Mouse (Mus musculus): ENCODE data around the gene Vipas39. TPM values are rescaled to one million over a fixed set of nuclear protein-coding genes. Genes with fewer than 3 reads are reported as not detected.
A peak's percentile ranks its signal among the peaks of the same experiment; 100 is the strongest.
"Not testable (repeated sequence)": the region's sequence is repeated elsewhere in the genome, so short reads cannot be mapped to it uniquely, and the experiment has no call there.

Vipas39 gene
- polyA plus RNA-seq, 1 experiment, result 37.7 TPM

DNA sequence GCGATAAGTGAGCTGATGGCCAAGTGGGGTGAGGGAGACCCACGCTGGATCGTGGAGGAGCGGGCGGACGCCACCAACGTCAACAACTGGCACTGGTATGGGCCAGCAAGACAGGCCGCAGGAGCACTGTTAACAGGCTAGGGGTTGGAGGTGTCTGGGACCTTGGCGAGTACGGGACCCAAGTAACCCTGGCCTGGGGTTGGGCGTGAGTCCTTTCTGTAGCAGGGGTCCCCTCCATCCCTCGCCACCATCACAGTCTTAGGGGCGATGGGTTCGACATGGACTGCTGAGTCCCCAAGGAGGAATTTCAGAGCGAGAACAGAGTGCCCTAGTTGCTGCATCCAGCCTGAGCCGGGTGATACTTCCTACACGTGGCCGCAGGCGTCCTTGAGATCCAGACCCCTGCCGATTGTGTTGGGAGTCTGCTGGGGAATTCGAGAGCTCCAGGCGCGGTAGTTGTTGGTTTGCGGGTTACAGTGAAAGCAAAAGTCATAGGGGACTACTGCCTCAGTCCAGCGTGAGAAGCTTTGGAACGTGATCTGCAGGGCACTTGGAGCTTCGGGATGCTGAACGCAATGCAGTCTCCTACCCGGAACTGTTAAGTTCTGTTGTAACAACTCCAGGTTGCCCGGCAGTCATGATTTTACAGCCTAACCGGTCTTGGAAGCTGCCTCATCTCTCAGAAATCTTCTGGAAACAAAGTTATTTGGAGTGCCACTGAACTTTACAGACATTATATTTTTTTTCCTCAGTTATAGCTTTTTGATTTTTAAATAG is 959 bp upstream of the Vipas39 start:
- no peak for DNase-seq (ENCODE audit: low spot score)

DNA sequence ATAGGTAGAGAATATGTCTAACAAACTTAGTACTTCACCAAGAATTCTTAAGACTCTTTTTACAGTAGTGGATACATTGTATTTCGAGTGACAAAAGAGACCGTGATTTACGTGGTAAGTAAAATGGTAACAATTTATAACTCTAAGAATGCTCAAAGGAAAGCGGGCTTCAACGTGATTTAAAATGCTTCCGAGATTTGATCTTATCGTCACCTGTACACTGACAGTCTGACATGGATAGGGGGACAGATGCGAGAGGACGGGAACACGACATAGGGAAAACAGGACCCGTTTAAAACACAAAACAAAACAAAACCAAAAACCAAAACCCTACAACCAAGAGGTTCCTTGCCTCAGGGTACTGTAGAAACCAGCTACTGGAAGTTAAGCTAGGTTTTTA is 612 bp downstream of the Vipas39 start:
- no peak for DNase-seq (ENCODE audit: low spot score)

DNA sequence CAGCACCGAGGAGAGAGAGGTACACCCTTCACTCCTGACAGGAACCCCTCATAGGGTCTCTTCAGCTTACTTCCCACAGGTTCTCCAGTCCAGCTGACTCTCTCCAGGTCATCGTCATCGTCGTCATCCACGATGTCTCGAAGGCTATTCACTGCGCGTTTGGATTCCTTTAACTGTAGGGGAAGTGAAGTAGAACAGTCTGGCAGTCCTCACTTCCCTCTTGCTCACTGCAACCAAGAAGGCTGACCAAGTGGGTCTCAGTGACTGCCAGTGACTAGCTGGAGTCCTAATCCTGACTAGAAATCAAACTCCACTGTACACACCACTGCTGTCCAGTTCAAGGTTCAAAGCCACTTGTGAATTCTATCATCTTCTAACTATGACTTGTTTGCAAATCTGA is 5.5 kb downstream of the Vipas39 start:
- no peak for DNase-seq (ENCODE audit: low spot score)

DNA sequence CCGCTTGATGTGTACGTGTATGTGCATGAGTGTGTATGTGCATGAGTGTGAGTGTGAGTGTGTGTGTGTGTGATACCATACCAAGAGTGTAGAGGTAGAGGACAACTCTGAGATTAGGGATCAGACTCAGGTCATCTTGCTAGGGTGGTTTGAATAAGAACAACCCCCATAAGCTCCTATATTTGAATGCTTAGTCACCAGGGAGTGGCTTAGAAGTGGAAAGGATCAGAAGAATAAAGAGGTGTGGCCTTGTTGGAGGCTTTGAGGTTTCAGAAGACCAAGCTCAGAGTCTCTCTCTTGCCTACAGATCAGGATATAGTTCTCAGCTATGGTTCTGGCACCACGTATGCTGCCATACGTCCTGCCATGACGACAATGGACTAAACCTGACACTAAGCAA is 9.4 kb downstream of the Vipas39 start:
- DNase-seq (ENCODE audit: low spot score), result no peak

DNA sequence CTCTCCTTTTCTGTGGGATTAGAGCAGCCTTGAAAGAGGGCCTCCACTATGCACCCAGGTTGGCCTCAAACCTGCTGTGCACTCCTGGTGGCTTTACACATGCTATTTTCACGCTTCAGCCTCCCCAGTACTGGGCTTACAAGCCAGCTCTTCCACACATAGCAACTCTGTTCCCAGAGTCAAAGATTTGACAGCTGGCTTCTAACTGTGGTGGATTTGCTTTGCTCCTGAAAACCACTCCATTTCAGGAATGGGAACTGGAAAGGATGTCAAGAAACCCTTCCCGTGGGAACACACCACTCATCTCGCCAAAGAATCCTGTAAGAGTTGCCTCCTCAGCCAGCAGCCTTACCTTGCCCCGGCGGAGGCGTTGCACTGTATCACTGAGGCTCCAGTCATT is 12.2 kb downstream of the Vipas39 start:
- no peak for DNase-seq (ENCODE audit: low spot score)

DNA sequence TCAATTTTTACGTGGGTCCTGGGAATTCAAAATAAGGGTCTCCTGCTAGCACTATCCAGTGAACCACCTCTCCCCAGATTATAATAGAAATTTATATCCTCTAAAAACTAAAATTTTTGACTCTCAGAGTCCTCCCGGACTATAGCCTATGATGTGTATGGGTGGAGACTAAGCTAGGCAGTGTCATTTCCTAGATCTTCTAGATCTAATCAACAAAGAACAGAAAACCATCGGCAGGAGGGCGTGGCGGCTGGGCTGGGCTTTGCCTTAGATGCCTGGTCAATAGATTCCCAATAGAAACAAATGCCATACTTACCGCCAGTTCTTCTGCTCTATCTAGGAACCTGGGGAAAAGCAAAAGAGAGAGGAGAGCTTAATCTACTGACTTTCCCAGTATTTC is 15.9 kb downstream of the Vipas39 start:
- DNase-seq (ENCODE audit: low spot score), result no peak

DNA sequence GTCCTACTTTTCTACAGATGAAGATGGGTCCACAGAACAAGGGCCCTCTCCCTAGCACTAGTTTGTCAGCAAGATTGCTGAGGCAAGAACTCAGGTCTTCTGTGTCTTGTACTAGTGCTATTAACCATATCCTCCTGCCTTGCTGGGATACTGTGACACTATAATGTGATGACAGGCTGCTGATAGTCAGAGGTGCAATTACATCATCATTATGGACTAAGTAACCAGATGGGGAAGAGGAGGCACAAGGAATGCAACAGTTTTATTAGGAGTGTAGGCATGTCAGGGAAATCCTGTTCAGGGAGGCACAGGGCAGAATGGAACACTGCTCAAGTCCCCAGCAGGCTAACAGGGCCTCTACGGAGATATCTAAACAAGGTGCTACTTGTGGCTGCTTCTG is 27.4 kb downstream of the Vipas39 start, which contains the start of gene Noxred1:
Gene Noxred1, minus strand, starts transcription at position 101 of the 400 bp plus-strand sequence.
- DNase-seq (ENCODE audit: low spot score), result no peak

DNA sequence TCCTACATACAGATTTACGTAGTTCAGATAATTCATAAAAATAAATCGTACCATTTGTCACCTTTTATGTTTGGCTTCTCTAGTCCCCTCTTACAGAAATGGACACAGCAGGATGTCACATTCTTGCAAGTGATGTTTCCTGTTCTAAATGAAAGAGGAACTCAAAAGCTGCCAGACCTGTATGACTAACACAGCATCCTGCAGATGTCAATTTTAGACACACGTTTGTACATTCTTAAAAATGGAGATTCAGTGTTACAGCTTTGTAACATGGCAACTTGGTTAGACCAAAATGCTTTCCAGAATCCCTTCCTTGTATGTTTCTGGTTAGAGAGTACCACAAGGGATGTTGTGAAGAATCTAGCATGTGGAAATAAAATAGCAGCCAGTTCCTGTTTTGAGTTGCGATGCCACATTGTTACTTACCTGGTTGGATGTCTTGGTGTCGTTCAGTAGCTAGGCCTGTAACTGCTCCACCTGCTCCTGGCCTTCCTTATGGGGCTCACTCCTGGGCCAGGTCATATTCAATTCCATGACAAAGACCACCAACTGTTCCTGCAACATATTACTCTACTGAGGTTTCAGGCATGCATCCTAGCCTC is 29.1 kb downstream of the Vipas39 start:
- DNase-seq (ENCODE audit: low spot score), result no peak

DNA sequence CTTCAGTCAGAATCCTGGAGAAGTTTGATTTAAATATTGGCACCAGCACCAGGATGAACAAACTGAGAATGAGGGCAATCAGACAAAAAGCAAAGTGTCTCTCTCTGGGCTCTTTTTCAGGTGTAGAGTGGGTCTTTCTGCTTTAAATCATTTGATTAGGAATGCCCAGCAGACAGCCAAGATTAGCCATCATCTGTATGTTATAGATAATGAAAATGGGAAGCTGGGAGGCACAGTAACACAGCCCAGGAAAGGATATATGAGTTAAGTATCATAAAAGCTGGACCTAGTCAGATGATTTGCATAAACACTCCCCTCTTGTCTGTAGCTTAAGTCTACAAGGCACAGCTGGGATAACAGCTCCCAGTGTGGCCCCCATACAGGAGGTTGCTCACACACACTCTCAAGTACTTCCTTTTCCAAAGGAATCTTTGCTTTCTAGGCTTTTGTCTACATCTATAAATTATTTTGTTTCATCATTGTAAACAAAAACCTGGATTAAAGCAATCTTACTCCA is 35.6 kb downstream of the Vipas39 start:
- no peak for DNase-seq (ENCODE audit: low spot score)

DNA sequence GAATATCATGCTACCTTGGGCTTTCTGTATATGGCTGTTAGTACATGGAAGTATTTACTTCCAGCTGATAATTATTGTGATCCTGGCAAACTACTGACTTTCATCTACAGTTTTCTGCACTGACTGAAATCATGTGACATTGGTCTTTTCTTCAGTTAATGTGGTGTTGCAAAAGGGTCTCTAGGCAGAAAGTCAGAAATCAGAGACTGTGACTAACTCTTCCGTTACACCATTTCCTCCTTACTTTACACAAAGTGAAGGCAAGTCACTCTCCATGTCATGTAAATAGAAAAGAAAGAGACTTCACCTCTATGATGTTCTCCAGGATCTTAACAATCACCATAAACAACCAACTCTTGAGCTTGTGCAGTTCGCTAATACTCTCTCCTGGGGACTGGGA is 36.4 kb downstream of the Vipas39 start:
- DNase-seq (ENCODE audit: low spot score), result no peak

DNA sequence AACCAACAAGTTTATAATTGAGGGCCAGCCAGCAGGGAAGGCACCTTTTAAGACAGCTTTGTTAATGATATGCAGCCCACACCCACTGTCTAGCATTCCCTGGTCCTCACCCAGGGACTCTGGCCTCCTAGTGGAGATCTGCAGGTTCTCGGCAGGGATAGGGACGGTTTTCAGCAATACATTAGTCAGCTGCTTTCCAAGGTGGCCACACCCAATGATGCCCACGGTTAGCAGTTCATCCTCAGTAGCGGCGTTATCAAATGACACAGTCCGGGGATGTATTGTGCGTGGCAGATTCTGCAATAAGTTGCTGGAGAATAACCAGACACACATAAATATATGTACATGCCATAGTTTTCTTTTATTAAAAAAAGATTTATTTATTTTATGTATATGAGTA is 39.3 kb downstream of the Vipas39 start:
- no peak for DNase-seq (ENCODE audit: low spot score)

DNA sequence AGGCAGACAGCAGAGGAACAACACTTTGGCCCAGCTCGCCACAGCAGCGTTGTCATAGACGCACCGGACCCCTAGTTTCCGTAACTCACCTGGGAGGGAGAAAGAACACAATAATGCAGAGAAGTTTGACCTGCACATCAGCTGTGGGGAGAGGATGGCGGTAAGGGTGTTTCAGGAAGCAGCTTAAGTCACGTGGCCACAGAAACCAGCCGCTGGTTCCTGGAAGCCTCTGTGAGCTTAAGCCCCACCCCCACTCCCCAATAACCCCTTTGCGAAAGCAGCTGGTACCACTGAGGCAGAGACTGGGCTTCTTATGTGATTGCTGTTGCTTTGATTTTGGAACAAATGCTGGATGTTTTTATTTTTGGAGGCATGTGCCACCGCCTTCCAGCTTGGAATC is 41.1 kb downstream of the Vipas39 start:
- no peak for DNase-seq (ENCODE audit: low spot score)

DNA sequence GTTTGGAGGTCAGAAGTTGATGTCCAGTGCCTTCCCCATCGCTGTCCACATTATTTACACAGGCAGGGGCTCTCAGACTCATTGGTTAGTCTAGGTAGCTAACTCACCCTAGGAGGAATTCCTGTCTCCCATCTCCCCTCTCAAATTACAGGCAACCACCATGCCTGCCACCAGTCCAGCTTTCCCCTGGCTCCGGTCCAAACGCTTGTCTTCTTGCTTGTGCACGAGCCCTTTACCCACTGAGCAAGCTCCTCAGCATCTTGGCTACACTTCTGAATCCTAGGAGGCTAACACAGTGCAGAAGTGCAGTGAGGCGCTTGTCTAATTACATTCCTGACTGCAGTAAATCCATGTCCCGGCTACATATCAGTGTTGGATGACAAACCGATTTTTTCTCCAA is 46.7 kb downstream of the Vipas39 start:
- no peak for DNase-seq (ENCODE audit: low spot score)

DNA sequence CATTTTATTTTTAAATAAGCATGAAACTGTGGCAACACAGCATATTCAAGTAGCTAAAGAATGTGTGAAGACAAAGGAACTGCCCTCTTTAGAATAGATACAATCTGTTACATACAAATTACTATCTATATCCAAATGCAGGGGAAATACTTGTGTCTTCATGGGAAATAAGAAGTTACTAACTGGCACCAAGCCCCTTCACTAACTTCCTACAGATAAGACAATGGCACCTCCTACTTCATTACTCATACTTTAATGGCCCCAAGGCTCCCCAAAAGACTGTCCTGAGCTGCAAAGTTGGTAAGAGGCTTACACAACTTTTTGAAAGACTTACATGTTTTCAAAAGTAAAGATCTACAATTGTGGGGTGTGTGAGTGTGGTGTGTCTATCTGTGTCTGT is 48.5 kb downstream of the Vipas39 start:
- no peak for DNase-seq (ENCODE audit: low spot score)

DNA sequence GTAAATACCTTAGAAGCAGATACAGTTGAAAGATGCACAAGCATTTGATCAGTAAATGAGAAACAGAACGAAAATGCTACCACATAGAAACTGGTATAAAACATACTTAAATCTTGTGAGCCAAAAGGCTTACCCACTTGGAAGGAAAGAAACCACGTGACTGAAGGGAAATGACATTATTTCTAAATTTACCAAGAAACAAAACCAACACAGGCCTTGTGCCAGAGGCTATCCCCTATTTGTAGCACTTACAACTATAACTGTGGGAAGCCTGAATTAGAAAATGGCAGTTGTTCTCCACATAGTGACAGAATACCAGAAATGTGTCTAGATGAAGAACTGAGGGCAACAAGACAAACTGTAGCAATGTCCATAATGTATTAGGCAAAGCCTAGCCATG is 50.0 kb downstream of the Vipas39 start:
- no peak for DNase-seq (ENCODE audit: low spot score)

DNA sequence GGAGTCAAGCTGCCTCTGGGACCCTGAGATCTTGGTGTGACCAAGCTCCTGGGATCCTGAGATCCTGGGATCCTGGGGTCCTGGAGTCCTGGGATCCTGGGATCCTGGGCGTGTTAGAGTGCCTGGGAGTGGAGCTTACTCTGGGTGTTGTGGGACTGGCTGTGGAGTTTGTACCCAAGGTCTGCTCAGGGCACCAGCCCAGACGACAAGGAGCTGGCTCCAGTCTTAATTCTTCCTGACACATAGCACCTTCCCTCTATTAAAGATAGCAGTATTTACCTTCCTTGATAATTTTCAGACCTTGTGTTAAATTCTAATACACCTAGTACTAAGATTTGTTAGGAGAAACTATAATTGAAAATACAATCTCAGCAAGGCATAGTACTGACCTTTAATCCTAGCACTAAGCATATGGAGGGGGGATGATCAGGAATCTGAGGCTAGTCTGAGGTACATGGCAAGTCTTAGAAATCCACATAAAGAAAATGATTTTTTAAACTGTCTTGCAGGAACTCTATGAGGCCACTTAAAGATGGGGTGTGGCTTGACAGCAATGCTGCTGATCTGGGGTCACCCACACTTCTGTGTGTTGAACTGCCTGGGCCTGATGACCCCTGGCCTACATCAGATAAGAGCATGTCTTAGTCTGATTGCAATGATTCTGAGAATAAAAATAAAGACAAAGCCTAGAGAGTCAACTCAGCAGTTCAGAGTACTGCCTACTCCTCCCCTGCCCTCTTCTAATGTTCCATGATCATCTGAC is 53.0 kb downstream of the Vipas39 start:
- DNase-seq (ENCODE audit: low spot score), result no peak

DNA sequence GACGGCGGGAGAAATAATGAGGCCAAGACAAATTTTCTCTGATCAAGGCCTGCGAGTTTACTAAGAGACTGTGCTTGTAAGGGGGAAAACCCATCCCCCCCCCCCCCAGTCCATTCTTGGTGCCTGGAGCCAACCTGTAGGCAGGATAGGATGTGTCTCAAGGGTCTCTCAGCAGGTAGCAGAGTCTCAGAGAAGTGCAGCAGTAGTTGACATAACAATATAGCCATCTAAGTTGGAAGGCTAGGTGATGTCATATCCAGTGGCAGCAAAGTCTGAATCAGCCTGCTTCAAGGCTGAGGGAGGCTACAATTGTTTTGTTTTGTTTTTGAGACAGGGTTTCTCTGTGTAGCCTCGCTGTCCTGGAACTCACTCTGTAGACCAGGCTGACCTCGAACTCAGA is 60.3 kb downstream of the Vipas39 start:
- DNase-seq (ENCODE audit: low spot score), result not testable (repeated sequence)

DNA sequence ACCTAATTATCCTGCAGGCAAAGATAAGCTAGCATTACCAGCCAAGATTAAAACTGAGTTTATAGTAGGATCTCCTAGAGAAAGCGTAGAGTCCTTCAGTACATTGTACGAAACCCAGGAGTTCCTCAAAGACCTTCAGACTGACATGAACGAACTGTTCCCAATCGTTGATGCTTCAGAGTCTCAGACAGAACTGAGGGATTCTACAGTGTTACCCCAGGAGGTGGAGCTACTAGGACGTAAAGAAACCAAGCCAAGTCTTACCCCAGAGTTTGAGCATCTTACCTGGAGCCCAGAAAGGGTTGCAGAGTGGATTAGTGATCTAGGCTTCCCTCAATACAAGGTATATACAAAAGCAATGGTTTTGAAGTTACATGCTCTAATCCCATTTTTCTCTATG is 64.4 kb downstream of the Vipas39 start:
- DNase-seq (ENCODE audit: low spot score), result no peak

DNA sequence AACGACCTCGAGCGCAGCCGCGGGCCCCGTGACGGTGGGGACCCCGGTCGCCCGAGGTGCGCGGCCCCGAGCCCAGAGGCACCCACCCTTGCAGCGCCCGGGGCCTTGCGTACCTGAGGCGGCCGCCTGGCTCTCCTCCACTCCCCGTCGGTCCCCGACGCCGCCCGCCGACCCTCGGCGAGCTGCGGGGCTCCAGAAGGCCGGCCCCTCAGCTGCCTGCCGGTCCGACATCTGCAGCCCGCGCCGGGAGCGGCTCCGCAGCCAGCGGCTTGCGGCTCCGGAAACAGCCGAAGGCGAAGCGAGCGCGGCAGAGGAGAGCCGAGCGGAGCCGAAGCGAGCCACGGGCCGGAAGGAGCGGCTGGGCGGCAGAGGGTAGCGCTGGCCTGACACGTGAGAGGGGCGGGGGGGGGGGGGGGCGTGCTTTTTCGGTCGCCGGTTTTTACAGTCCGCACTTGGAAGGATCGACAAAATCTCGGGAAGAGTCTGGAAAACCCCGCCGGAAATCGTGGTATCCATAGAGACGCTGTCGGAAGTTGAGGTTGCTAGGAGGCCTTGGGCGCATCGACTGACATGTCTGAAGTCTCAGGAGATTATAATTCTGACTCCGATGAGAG is 66.0 kb downstream of the Vipas39 start, which contains the start of gene Tmed8:
Gene Tmed8, minus strand, starts transcription at position 482 of the 614 bp plus-strand sequence.
- peak; percentile 61 for DNase-seq (ENCODE audit: low spot score)

DNA sequence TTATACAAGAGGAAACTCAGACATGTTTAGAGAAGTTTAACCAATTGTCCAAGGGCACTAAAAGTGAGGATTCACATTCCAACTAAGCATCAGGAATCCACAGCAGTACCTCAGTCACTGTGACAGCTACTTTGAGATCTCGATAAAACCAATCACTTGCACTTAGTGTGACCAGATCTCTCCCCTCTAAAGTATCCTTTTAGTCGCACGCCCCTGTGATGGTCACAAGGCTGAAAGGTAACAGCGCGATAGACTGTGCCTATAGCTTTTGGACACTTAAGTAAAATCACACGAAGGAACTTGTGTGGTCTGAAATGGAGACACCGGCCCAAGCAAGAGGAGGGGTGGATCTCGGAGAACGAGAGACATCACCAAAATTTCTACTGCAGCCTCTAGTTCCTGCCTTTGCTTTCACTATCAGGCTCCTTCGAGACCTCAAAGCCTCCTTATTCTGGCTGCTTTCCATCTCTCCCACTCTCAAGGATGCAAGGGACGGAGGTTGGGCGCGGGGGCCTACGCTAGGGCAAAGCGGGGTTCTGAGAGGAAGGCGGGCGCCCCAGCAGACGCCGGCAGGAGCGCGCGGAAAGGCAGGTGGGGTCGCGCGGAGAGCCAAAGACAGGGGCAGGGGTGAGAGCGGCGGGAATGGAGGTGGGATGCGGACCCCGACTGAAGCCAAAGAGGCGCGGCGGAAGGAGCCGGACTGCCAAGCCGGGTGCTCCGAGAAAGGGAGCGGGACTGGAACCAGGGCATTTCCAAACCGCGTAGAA is 66.7 kb downstream of the Vipas39 start, which contains the start of gene Samd15:
Gene Samd15, plus strand, starts transcription at position 518 of the 767 bp plus-strand sequence.
- peak; percentile 31 for DNase-seq (ENCODE audit: low spot score)

DNA sequence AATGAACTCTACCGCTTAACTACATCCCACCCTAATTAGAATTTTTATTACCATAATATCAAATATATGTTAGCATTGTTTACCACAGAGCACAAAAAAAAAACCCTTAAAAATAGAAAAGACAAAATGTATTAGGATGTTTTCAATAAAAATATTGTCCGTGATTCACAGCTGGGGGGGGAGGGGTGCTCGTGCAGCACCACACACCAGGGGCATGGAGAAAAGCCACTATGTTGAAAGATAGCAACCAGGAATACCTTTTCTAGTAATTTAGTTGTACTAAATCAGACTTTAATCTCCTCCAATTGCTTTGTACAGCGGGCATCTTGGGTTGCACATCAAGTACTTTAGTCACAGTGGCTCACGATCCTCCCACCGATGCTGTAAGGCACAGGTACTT is 67.3 kb downstream of the Vipas39 start:
- DNase-seq (ENCODE audit: low spot score), result no peak

Measured in urinary bladder, adult 2 months (tissue).